Mouse (Mus musculus): ENCODE results near the gene Brsk2. TPM values are rescaled to one million over a fixed set of nuclear protein-coding genes. Genes with fewer than 3 reads are reported as not detected.
A peak's percentile ranks its signal among the peaks of the same experiment; 100 is the strongest.
"Not testable (repeated sequence)": the region's sequence is repeated elsewhere in the genome, so short reads cannot be mapped to it uniquely, and the experiment has no call there.

The Brsk2 gene
- polyA plus RNA-seq (2016; fragmentation: Nextera tagmentation; extraction: Ambion mirVana) = 0.31 and 0.84 TPM in 2 replicates

DNA sequence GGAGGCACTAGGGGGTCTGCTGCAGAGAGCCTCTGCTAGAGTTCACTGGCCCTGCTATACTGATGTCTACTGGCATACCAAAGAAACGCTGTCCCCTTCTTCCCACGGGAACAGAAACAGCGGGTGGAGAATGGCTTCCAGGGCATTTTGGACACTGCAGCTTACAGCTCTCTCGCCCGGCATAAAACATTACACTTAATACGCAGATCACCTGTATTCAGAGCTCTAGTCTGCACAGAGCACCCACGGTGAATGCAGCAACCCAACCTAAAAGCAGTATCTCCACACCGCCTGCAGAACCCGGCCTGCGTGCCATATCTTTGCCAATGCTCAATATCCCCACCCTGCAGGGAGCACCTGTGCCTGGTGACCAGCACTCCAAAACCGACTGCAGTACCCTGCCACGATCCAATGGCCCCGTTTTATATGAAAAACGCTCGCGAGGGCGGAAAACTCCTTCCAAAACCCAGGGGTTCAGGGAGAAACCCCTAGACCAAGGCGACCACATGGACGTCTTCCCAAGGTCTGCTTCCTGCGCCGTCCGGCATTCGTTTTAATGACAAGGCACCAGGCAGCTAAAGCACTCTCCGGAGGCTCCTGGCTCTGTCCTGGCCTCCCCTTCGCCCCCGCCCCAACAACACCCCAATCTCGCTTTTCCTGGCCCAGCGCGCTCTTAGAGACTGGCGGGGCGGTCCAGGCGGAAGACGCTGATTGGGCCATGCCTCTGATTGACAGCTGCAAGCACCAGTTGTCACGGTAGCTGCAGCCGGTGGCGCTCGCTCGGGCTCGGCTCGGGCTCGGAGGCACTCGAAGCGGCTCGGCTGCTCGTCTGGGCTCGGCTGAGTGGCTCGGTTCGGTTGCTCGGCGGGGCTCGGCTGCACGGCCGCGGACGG, at the start of gene Brsk2:
Brsk2 (plus strand) TSS at position 846 of the 893 bp plus-strand sequence.
- Histone ChIP-seq H3K4me3 (replicated peaks) (peak within 1 kb of the TSS; percentile 51), H3K4me1 (replicated peaks) (peaks cover 11% of the 10 kb centered on the region), H3K27me3 (peaks cover 89% of the 10 kb centered on the region), H3K4me2 (peak within 1 kb of the TSS; percentile 82), H3K9me3 (no peaks in the 10 kb centered on the region), H3K36me3 (no peaks in the 10 kb centered on the region), H3K27ac (no peak within 1 kb of the TSS), H3K9ac (replicated peaks) (peak within 1 kb of the TSS; percentile 51; the same call in 1 of the 2 replicates)
- 2% methylated on average over 55 of the region's 55 CpGs for WGBS
- ATAC-seq (ENCODE audit: insufficient number of reproducible peaks, insufficient read depth, low FRiP score, low TSS enrichment, low read depth) = peak; percentile 90

DNA sequence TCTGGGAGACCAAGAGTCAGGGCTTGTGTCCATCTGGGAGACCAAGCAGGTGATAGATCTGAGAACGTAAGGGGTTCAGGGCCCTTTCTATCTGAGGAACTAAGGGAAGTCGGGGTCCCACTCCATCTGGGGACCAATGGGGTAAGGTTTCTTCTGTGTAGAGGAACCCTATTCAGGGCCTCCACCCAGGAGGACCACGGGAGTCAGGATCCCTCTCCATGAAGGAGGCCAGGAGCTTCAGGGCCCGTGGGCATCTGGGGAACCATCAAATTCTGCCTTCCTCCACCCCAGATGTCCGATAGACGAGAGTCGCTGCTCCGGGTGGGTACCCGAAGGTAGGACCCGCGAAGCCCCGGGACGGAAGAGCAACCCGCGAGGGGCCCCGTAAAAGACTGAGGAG, 47.7 kb upstream of the Brsk2 start:
- under 1% methylated on average over 16 of the region's 16 CpGs for WGBS
- peak overlapping the region; percentile 86 for H3K4me3 ChIP-seq (replicated peaks)
- H3K27ac ChIP-seq = no peak overlapping the region
- peak; percentile 41; the same call in 1 of the 2 replicates for ATAC-seq (ENCODE audit: insufficient number of reproducible peaks, insufficient read depth, low FRiP score, low TSS enrichment, low read depth)
- H3K27me3 ChIP-seq = peaks cover 5% of the 10 kb centered on the region
- H3K9me3 ChIP-seq = no peaks in the 10 kb centered on the region
- H3K36me3 ChIP-seq = no peaks in the 10 kb centered on the region; the same call in 1 of the 2 replicates
- H3K4me2 ChIP-seq = peak overlapping the region; percentile 84
- H3K9ac ChIP-seq (replicated peaks) = peak overlapping the region; percentile 91
- peaks cover 16% of the 10 kb centered on the region for H3K4me1 ChIP-seq (replicated peaks)

DNA sequence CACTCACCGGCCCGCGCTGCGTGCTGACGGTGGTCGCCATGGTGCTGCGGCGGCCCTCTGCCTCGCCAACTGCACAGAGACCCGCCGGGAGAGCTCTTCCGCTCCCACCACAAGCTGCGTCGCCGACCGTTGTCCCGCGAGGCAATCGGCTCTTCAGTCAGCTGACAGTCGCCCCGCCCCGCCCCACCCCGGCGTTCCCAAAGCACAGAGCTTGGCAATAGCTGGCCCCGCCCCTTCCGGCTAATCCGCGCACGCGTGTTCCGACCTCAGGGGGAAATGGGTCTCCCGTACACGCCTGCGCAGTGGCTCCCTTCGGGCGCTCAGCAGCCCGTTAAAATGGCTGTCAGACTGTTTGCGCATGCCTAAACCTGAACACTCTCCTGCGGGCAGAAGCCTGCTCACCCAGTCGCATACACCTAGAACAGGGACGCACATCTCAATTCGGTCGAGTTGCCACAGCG, 47.3 kb upstream of the Brsk2 start:
- H3K4me1 ChIP-seq (replicated peaks) = peaks cover 16% of the 10 kb centered on the region
- under 1% methylated on average over 44 of the region's 44 CpGs for WGBS
- no peaks in the 10 kb centered on the region; the same call in 1 of the 2 replicates for H3K36me3 ChIP-seq
- peaks cover 5% of the 10 kb centered on the region for H3K27me3 ChIP-seq
- H3K27ac ChIP-seq = peak overlapping the region; percentile 73; the same call in 1 of the 2 replicates
- H3K9ac ChIP-seq (replicated peaks) = peak overlapping the region; percentile 91
- H3K4me3 ChIP-seq (replicated peaks) = peak overlapping the region; percentile 86
- H3K9me3 ChIP-seq = no peaks in the 10 kb centered on the region
- peak overlapping the region; percentile 84 for H3K4me2 ChIP-seq
- peak; percentile 96 for ATAC-seq (ENCODE audit: insufficient number of reproducible peaks, insufficient read depth, low FRiP score, low TSS enrichment, low read depth)

DNA sequence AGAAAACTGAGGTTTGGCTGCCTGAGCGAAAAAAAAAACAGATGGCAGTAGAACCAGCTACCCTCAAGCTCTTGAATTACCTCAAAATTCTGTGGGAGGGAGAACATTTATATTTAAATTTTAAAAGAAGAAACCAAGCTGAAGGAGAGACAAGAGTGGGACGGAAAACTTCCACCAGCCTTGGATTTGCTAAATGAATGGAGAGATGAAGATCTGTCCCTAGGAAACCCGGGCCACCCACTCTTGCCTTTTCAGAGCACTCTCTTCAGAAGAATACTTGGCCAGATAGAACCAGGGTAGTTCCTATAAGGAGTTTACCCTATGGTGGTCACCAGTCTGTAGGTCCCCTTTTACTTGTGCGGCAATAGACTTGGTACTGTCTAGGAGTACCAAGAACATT, 46.8 kb upstream of the Brsk2 start:
- Histone ChIP-seq H3K27me3 (peaks cover 5% of the 10 kb centered on the region), H3K9me3 (no peaks in the 10 kb centered on the region), H3K4me3 (replicated peaks) (peak overlapping the region; percentile 86), H3K27ac (peak overlapping the region; percentile 73; the same call in 1 of the 2 replicates), H3K36me3 (no peaks in the 10 kb centered on the region), H3K9ac (replicated peaks) (peak overlapping the region; percentile 91), H3K4me1 (replicated peaks) (peaks cover 16% of the 10 kb centered on the region), H3K4me2 (peak overlapping the region; percentile 84)
- ATAC-seq (ENCODE audit: insufficient number of reproducible peaks, insufficient read depth, low FRiP score, low TSS enrichment, low read depth) = no peak
- WGBS = 62% methylated on average over 4 of the region's 4 CpGs

DNA sequence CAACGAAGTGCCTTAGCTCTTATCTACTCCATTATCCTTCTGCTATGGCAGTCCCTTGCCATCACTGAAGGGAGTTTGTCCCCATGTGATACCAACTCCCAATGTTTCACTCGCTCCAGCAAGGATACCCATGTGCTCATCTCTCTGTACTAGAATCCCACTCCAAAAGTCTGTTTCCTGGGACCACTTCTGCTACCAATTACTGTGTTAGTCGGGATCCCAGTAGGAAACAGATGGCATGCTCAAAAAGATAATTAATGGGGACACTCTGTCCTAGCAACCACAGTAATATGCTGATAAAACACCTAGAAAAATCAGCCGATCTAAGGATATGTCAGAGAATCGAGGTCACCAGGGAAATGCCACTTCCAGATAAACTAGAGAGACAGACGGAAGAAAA, 41.0 kb upstream of the Brsk2 start:
- WGBS = 77% methylated on average over 6 of the region's 6 CpGs
- Histone ChIP-seq H3K4me1 (replicated peaks) (no peaks in the 10 kb centered on the region), H3K4me3 (replicated peaks) (no peak overlapping the region), H3K4me2 (no peak overlapping the region), H3K27me3 (peaks cover 22% of the 10 kb centered on the region), H3K27ac (no peak overlapping the region), H3K36me3 (no peaks in the 10 kb centered on the region), H3K9ac (replicated peaks) (no peak overlapping the region), H3K9me3 (no peaks in the 10 kb centered on the region)
- no peak for ATAC-seq (ENCODE audit: insufficient number of reproducible peaks, insufficient read depth, low FRiP score, low TSS enrichment, low read depth)

DNA sequence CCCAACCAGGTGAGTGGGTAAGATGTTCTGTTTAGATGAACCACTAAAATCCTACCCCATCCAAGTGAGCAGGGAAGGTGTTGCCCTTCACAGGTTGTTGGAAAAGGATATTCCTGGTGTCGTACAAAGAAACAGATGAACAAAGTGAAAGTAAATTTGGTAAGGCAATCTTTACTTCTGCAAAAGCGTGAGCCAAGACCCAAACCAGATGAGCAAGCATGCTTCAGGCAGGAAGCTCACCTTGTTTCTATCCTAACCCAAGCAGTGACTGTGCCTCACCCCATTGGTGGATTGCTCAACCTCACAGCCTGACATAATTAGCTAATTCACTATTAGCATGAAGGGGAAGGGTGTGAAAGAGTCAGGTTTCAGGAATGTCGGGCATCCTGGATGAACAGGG, 38.2 kb upstream of the Brsk2 start:
- Histone ChIP-seq H3K36me3 (no peaks in the 10 kb centered on the region), H3K4me3 (replicated peaks) (no peak overlapping the region), H3K27me3 (peaks cover 20% of the 10 kb centered on the region), H3K9me3 (no peaks in the 10 kb centered on the region), H3K4me1 (replicated peaks) (no peaks in the 10 kb centered on the region), H3K4me2 (no peak overlapping the region), H3K27ac (no peak overlapping the region), H3K9ac (replicated peaks) (no peak overlapping the region)
- 59% methylated on average over 3 of the region's 3 CpGs for WGBS
- no peak for ATAC-seq (ENCODE audit: insufficient number of reproducible peaks, insufficient read depth, low FRiP score, low TSS enrichment, low read depth)

DNA sequence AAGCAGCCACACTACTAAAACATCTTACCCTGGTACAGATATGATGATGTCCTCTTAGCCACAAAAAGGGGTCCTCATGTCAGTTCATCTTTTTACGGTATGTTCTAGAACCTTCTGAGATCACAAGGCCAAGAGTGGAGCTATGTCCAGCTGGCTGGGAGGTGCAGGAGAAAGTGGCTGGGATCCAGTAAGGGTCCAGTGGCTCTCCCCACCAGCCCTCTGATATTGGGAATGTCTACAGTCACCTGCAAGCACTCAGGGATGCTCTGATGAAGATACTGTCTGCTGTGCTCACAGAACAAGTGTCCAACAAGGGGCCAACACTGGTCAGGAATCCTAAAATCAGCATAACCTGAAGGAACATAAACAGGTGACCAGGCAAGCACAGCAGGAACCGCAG, 31.1 kb upstream of the Brsk2 start, which contains the start of gene Tollip:
Tollip (minus strand) TSS at position 101 of the 400 bp plus-strand sequence.
- H3K27ac ChIP-seq = no peak within 1 kb of the TSS
- 82% methylated on average over 2 of the region's 2 CpGs for WGBS
- no peaks in the 10 kb centered on the region for H3K9me3 ChIP-seq
- H3K27me3 ChIP-seq = peaks cover 3% of the 10 kb centered on the region
- H3K4me2 ChIP-seq = no peak within 1 kb of the TSS
- H3K4me3 ChIP-seq (replicated peaks) = no peak within 1 kb of the TSS
- no peak within 1 kb of the TSS for H3K9ac ChIP-seq (replicated peaks)
- no peaks in the 10 kb centered on the region for H3K36me3 ChIP-seq
- H3K4me1 ChIP-seq (replicated peaks) = no peaks in the 10 kb centered on the region
- ATAC-seq (ENCODE audit: insufficient number of reproducible peaks, insufficient read depth, low FRiP score, low TSS enrichment, low read depth) = no peak

DNA sequence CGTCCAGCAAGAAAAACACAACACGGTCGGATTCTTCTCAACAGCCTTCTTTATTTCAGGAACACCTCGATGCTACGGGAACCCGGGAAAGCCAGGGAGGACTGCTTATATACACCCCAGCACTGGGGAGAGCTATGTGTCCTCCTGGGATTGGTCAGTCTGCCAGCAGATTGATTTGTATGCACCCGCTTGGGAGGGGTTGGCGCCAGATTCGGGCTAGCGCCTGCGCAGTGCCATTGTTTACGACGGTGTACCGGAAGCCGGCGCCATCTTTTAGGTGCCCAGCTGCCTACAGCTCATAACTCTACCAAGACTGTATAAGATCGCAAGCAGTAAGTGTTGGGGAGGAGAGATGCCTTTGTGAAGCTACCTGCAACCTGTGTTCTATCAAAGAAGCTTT, 25.4 kb upstream of the Brsk2 start:
- ATAC-seq (ENCODE audit: insufficient number of reproducible peaks, insufficient read depth, low FRiP score, low TSS enrichment, low read depth); H3K4me2 ChIP-seq; H3K36me3 ChIP-seq; H3K9me3 ChIP-seq; H3K27me3 ChIP-seq; H3K4me3 ChIP-seq (replicated peaks); H3K27ac ChIP-seq; H3K4me1 ChIP-seq (replicated peaks); H3K9ac ChIP-seq (replicated peaks): not testable (repeated sequence)
- WGBS = 90% methylated on average over 17 of the region's 17 CpGs

DNA sequence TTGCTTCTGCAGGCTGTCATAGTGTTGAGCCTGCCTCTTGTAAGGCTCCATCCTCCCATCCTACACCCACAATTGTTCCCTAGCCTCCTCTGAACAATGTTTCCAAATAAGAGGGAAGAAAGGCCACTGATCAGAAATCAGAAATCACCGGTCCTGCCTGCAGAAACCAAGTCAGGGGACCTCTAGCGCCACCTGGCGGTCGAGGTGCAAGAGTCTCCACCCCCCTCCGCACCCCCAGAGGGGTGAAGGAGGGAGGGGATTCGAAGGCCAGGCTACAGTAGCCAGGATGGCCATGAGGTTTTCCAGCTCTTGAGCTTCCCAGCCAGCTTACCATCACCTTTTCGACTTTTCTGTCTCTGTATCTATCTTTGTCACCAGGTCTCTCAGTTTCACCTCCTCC, 24.6 kb upstream of the Brsk2 start:
- no peak overlapping the region for H3K4me3 ChIP-seq (replicated peaks)
- 10% methylated on average over 7 of the region's 7 CpGs for WGBS
- H3K4me1 ChIP-seq (replicated peaks) = no peaks in the 10 kb centered on the region
- no peak overlapping the region for H3K27ac ChIP-seq
- no peaks in the 10 kb centered on the region for H3K9me3 ChIP-seq
- ATAC-seq (ENCODE audit: insufficient number of reproducible peaks, insufficient read depth, low FRiP score, low TSS enrichment, low read depth) = no peak
- no peak overlapping the region for H3K9ac ChIP-seq (replicated peaks)
- no peaks in the 10 kb centered on the region for H3K36me3 ChIP-seq
- H3K27me3 ChIP-seq = 0 out of 2 replicates have a peak, but pooled peaks cover 4% of the 10 kb centered on the region
- no peak overlapping the region for H3K4me2 ChIP-seq

DNA sequence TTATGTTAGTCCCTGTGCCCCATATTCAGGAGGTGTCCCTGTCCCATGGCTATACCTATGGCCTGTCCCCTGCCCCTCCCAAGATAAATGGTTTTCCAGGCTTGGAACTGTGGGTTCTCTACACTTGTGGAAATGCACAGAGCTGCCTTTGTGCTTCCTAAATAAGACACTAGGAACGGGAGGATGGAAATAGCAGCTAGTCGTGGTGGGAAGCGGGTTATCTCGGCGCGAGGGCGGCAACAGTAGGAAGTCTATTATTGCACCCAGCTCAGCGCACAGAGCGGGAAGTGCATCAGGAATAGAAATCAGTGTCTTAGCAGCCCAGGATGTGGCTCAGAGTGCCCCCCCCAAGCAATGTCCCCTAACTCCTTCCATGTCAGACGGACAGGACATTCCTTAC, 20.9 kb upstream of the Brsk2 start:
- Histone ChIP-seq H3K4me3 (replicated peaks) (no peak overlapping the region), H3K27ac (no peak overlapping the region), H3K4me1 (replicated peaks) (no peaks in the 10 kb centered on the region), H3K4me2 (no peak overlapping the region), H3K36me3 (no peaks in the 10 kb centered on the region), H3K27me3 (0 out of 2 replicates have a peak, but pooled peaks cover 4% of the 10 kb centered on the region), H3K9ac (replicated peaks) (no peak overlapping the region), H3K9me3 (no peaks in the 10 kb centered on the region)
- ATAC-seq (ENCODE audit: insufficient number of reproducible peaks, insufficient read depth, low FRiP score, low TSS enrichment, low read depth) = no peak
- 89% methylated on average over 10 of the region's 10 CpGs for WGBS

DNA sequence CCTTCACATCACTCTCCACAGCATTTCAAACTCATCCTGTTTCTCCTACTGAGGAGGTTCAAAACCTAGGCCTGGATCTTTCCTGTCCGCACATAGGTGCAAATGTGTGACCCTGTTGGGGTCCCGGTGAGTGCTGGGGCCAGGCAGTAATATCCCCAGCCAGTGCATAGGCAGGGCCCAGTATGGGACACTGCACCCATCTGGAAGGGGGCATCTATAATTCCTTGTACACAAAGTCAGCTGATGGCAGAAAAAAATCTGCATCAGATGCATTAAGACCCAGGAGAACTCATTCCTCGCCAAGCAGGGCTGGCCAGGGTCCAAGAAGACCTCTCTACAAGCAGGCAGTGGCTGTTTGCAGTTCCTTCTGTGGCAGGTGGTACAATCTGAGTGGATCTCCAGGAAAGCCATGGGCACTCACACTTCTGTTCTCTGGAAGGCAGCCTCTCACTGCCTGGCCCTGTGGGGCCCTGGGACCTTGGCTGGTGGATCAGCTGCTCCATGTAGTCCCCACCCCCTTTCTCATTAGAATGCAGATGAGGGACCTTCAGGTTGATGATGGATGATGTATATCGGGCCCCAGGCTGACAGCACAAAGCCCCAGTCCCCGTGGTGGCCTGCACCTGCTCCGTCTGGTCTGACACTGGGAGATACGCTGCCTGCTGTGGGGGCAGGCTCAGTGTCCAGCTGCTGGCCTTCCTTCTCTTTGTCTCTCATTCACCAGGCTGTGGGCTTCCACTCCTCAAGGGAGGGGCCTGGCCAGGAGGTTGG, 15.2 kb upstream of the Brsk2 start:
- Histone ChIP-seq H3K4me1 (replicated peaks) (no peaks in the 10 kb centered on the region), H3K36me3 (no peaks in the 10 kb centered on the region), H3K4me2 (no peak overlapping the region), H3K9ac (replicated peaks) (no peak overlapping the region), H3K4me3 (replicated peaks) (no peak overlapping the region), H3K27ac (no peak overlapping the region), H3K9me3 (no peaks in the 10 kb centered on the region), H3K27me3 (peaks cover 4% of the 10 kb centered on the region; the same call in 1 of the 2 replicates)
- 59% methylated on average over 7 of the region's 7 CpGs for WGBS
- ATAC-seq (ENCODE audit: insufficient number of reproducible peaks, insufficient read depth, low FRiP score, low TSS enrichment, low read depth) = no peak

Data from limb, embryonic 12.5 days (tissue).